Mouse (Mus musculus) frontal cortex, postnatal 14 days (tissue): Measurements from ENCODE around the gene Umod.

ENCODE experiments used
- DNase-seq, 2 experiments: peaks; one replicate each; pipeline ENCODE4 v3.0.0; 2022; ENCODE audit warnings: low spot score in 2 of 2

The Umod gene

DNA sequence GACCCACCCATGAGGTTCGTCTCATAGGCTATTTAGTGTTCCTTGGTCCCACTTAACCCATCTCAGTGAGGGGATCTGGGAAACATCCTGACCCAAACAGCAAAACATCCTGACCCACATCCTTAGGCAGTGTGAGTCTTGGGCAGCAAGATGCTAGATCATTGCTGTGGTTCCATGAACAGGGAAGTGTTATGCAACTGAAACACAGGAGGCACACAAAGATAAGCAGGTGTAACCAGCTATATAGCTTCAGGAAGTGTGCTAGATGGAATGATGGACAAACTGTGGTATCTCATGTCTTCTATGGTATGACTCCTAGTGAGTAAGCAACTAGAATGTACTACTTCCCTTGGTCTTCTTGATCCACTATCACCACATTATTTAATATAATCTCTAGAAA is 37.1 kb downstream of the Umod start:
- no peak for DNase-seq

GRCm38 (mm10) chr7:119427180-119427616 is 51.9 kb downstream of the Umod start:
- DNase-seq = peak; percentile 29 to 63

GRCm38 (mm10) chr7:119420730-119421129 is 58.4 kb downstream of the Umod start:
- DNase-seq = peak; percentile 4 to 6

- no peak for DNase-seq
Measured at GRCm38 (mm10) chr7:119418523-119418922, 60.6 kb downstream of the Umod start.
